Mouse (Mus musculus) myocyte (in vitro differentiated cells): ENCODE results near the gene Epsti1. TPM values are rescaled to one million over a fixed set of nuclear protein-coding genes. Genes with fewer than 3 reads are reported as not detected.

Experiments used
- H3K27me3 ChIP-seq: one replicate; pipeline ENCODE4 v1.6.1; 2011; ENCODE audit not compliant: control insufficient read depth, insufficient read depth, insufficient read length
- H3K36me3 ChIP-seq: one replicate; pipeline ENCODE4 v1.6.1; 2011; ENCODE audit not compliant: control insufficient read depth, insufficient read depth
- H3K4me2 ChIP-seq: one replicate; pipeline ENCODE4 v1.6.1; 2011; ENCODE audit warnings: low read depth, control low read depth
- H3K4me3 ChIP-seq: one replicate; pipeline ENCODE4 v1.5.1; 2011; ENCODE audit warnings: mild to moderate bottlenecking, control low read depth, moderate library complexity
- H3K79me2 ChIP-seq: one replicate; pipeline ENCODE4 v1.6.1; 2011; ENCODE audit not compliant: control insufficient read depth, insufficient read depth
- H3ac ChIP-seq: one replicate; pipeline ENCODE4 v1.6.1; 2011; ENCODE audit not compliant: control insufficient read depth, insufficient read length
- CEBPB ChIP-seq: IDR thresholded peaks from 2 replicates; pipeline ENCODE4 v1.6.1; 2011; ENCODE audit warnings: mild to moderate bottlenecking, moderate library complexity; ENCODE audit not compliant: poor library complexity, insufficient read depth, severe bottlenecking
- E2F4 ChIP-seq: IDR thresholded peaks from one replicate; pipeline ENCODE4 v1.6.1; 2011; ENCODE audit warnings: mild to moderate bottlenecking, control low read depth, moderate library complexity; ENCODE audit not compliant: insufficient read depth
- MAX ChIP-seq: IDR thresholded peaks from one replicate; pipeline ENCODE4 v1.6.1; 2011; ENCODE audit warnings: low read depth, mild to moderate bottlenecking, control low read depth
- MYOD1 ChIP-seq, 3 experiments: IDR thresholded peaks; one replicate each; pipeline ENCODE4 v1.6.1; 2011; ENCODE audit warnings: control low read depth in 2 of 3, low read depth in 2 of 3, mild to moderate bottlenecking in 2 of 3, moderate library complexity in 1 of 3; ENCODE audit not compliant: insufficient read length in 2 of 3, control insufficient read depth in 1 of 3
- MYOG ChIP-seq, 3 experiments: IDR thresholded peaks; one replicate each; pipeline ENCODE4 v1.6.1; 2011; ENCODE audit warnings: control low read depth in 2 of 3, low read depth in 2 of 3, mild to moderate bottlenecking in 2 of 3; ENCODE audit not compliant: insufficient read length in 2 of 3, control insufficient read depth in 1 of 3, insufficient read depth in 1 of 3
- POLR2A ChIP-seq: IDR thresholded peaks from one replicate; pipeline ENCODE4 v1.6.1; 2011; ENCODE audit warnings: low read depth, mild to moderate bottlenecking, control low read depth, moderate library complexity; ENCODE audit not compliant: insufficient read length
- POLR2AphosphoS2 ChIP-seq: IDR thresholded peaks from one replicate; pipeline ENCODE4 v1.6.1; 2011; ENCODE audit warnings: low read depth, control low read depth; ENCODE audit not compliant: insufficient read length
- REST ChIP-seq: IDR thresholded peaks from one replicate; pipeline ENCODE4 v1.6.1; 2011; ENCODE audit warnings: mild to moderate bottlenecking, control low read depth, moderate library complexity; ENCODE audit not compliant: insufficient read depth, insufficient read length
- SRF ChIP-seq: IDR thresholded peaks from one replicate; pipeline ENCODE4 v1.6.1; 2011; ENCODE audit warnings: low read depth; ENCODE audit not compliant: control insufficient read depth, insufficient read length
- TCF12 ChIP-seq: IDR thresholded peaks from one replicate; pipeline ENCODE4 v1.6.1; 2011; ENCODE audit warnings: mild to moderate bottlenecking, control low read depth; ENCODE audit not compliant: poor library complexity, insufficient read depth, severe bottlenecking
- TCF3 ChIP-seq: IDR thresholded peaks from one replicate; pipeline ENCODE4 v1.6.1; 2011; ENCODE audit warnings: low read depth, control low read depth; ENCODE audit not compliant: insufficient read length
- USF1 ChIP-seq: IDR thresholded peaks from one replicate; pipeline ENCODE4 v1.6.1; 2011; ENCODE audit warnings: low read depth, mild to moderate bottlenecking, control low read depth, moderate library complexity
- polyA plus RNA-seq: library from polyadenylated mRNA; unstranded; fragments of >200 nt; fragmentation: generic; extraction: Trizol; gene quantifications from one replicate; pipeline ENCODE4 v1.2.1, GENCODE M21; 2012; ENCODE audit warnings: missing spikeins

The Epsti1 gene
- polyA plus RNA-seq, 1 experiment: 0.07 TPM

DNA sequence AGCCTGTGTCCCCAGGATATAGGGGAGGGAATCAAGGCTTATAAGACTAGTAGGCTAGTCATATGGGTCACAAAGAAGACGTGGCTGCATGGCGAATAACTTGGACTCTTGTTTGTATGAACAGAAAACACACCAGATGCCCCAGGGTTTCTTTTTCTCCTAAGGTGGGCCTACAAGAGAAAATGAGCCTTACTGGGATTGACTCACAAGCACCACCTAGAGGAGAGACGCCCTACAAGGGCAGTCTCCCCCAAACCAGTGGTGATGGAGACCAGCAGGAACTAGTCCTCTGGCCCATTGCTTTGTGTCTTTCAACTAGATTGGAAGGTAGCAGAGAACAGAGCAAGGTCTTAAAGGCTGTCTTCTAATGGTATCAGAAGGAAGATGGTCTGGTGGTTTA lies 22.7 kb downstream of the Epsti1 start:
- no peak for TF ChIP-seq TCF3
- no peak for TF ChIP-seq MYOD1 (IDR thresholded peaks at IDR 0.05; ENCODE audit: control insufficient read depth in 1 of 3, insufficient read length in 2 of 3, low read depth in 2 of 3)
- no peak for TF ChIP-seq POLR2AphosphoS2
- TF ChIP-seq SRF: no peak
- TF ChIP-seq MAX: no peak
- no peak for TF ChIP-seq USF1
- TF ChIP-seq E2F4: no peak
- TF ChIP-seq POLR2A: no peak
- TF ChIP-seq CEBPB: no peak
- no peak for TF ChIP-seq TCF12
- H3K79me2 ChIP-seq: no peaks in the 10 kb centered on the region
- no peak overlapping the region for H3ac ChIP-seq
- H3K4me3 ChIP-seq: no peak overlapping the region
- H3K4me2 ChIP-seq: no peak overlapping the region
- no peaks in the 10 kb centered on the region for H3K27me3 ChIP-seq
- no peaks in the 10 kb centered on the region for H3K36me3 ChIP-seq

GRCm38 (mm10) chr14:77928021-77928420 lies 24.0 kb downstream of the Epsti1 start:
- TF ChIP-seq TCF12 (no peak), POLR2AphosphoS2 (no peak), MAX (no peak)
- Histone ChIP-seq H3K36me3 (no peaks in the 10 kb centered on the region), H3K4me3 (no peak overlapping the region), H3K79me2 (no peaks in the 10 kb centered on the region), H3ac (no peak overlapping the region), H3K4me2 (no peak overlapping the region), H3K27me3 (no peaks in the 10 kb centered on the region)

DNA sequence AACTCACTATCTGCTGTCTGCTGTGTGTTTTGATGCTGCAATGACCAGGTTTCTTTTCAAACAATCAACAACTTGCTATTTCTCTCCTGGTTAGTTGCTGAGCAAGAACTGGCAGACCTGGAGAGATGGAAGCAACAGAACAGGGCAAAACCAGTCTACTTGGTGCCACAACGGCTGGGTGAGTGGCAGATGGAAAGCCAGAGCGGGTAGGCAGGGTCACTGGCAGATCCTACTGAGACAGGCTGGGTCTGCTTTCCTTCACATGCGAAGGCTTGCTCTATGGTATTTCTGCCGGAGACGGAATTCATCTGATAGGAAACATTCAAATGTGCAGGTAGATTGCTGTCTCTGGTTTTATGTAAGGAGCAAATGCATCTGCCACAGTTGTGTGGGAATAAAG lies 24.6 kb downstream of the Epsti1 start:
- Histone ChIP-seq H3K36me3 (no peaks in the 10 kb centered on the region), H3K27me3 (no peaks in the 10 kb centered on the region), H3K4me2 (no peak overlapping the region), H3K4me3 (no peak overlapping the region), H3K79me2 (no peaks in the 10 kb centered on the region), H3ac (no peak overlapping the region)
- no peak for TF ChIP-seq REST
- TF ChIP-seq TCF12: no peak

DNA sequence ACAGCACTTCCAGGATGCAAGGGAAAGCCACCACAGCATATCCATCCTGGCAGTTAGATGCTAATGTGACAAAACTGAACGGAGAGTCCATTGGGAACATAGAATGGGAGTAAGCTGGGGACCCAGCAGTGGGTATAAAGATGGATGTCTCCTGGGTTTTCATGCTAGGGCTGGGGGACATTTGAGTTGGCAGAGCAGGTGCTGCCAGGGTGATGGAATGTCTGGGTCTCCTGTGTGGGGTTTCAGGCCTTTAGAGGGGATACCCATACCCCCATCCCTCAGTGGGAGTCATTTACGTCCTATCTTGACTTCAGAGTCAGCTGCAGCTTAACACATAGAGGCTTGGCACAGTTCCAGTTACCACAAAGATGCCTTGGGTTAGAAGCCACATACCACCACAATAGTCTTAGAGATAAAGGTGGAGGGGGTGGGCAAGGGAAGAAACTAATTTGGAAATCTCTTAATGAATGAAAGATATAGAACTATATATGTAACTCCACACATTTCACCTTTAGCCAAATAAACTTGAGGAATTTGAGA lies 25.2 kb downstream of the Epsti1 start:
- Histone ChIP-seq H3K4me3 (no peak overlapping the region), H3K36me3 (no peaks in the 10 kb centered on the region), H3K4me2 (no peak overlapping the region), H3ac (no peak overlapping the region), H3K27me3 (no peaks in the 10 kb centered on the region), H3K79me2 (no peaks in the 10 kb centered on the region)
- peak; percentile 17 for TF ChIP-seq TCF12
- peak in 1 of 3 experiments; percentile 43 for TF ChIP-seq MYOG (IDR thresholded peaks at IDR 0.05; ENCODE audit: control insufficient read depth in 1 of 3, insufficient read depth in 1 of 3, insufficient read length in 2 of 3, low read depth in 2 of 3)
- TF ChIP-seq MYOD1 (IDR thresholded peaks at IDR 0.05; ENCODE audit: control insufficient read depth in 1 of 3, insufficient read length in 2 of 3, low read depth in 2 of 3): peak in 2 of 3 experiments; percentile 85 to 91
- TF ChIP-seq CEBPB: no peak

- no peak overlapping the region for H3K4me3 ChIP-seq
- no peak overlapping the region for H3ac ChIP-seq
- H3K36me3 ChIP-seq: no peaks in the 10 kb centered on the region
- TF ChIP-seq MYOG (IDR thresholded peaks at IDR 0.05; ENCODE audit: control insufficient read depth in 1 of 3, insufficient read depth in 1 of 3, insufficient read length in 2 of 3, low read depth in 2 of 3) (peak in 1 of 3 experiments; percentile 38), MYOD1 (IDR thresholded peaks at IDR 0.05; ENCODE audit: control insufficient read depth in 1 of 3, insufficient read length in 2 of 3, low read depth in 2 of 3) (peak in 2 of 3 experiments; percentile 73 to 90), E2F4 (no peak), CEBPB (0 out of 2 replicates have a peak, but pooled peaks have one; percentile 50), USF1 (peak; percentile 50)
- no peaks in the 10 kb centered on the region for H3K27me3 ChIP-seq
- H3K79me2 ChIP-seq: no peaks in the 10 kb centered on the region
- peak overlapping the region; percentile 75 for H3K4me2 ChIP-seq
Observed at GRCm38 (mm10) chr14:77932150-77933047, 28.4 kb downstream of the Epsti1 start.
